Mouse (Mus musculus) erythroblast, adult 5-6 weeks (primary cell): Measurements from ENCODE around the gene Capns1. TPM values are rescaled to one million over a fixed set of nuclear protein-coding genes. Genes with fewer than 3 reads are reported as not detected.
"Not testable (repeated sequence)": the region's sequence is repeated elsewhere in the genome, so short reads cannot be mapped to it uniquely, and the experiment has no call there.

Experiments
- ATAC-seq: replicated peaks from 2 replicates; pipeline ENCODE4 v1.8.0; 2016; ENCODE audit warnings: moderate number of reproducible peaks, mild to moderate bottlenecking, moderate TSS enrichment, inconsistent platforms; ENCODE audit not compliant: poor library complexity, low FRiP score, severe bottlenecking
- total RNA-seq, 2 experiments: library from RNA; stranded (forward) in 1 of 2; stranded (reverse) in 1 of 2; fragments of 150-400 nt in 1 of 2; fragments of 200-764, 138-1000 nt in 1 of 2; gene quantifications; 2 replicates each; pipeline versions ENCODE4 v1.2.3 to v1.2.4; 2015 to 2017; ENCODE audit warnings: low replicate concordance in 2 of 2

Gene Capns1
- total RNA-seq, 2 experiments from 2014 or later = 91.3 to 178 TPM

DNA sequence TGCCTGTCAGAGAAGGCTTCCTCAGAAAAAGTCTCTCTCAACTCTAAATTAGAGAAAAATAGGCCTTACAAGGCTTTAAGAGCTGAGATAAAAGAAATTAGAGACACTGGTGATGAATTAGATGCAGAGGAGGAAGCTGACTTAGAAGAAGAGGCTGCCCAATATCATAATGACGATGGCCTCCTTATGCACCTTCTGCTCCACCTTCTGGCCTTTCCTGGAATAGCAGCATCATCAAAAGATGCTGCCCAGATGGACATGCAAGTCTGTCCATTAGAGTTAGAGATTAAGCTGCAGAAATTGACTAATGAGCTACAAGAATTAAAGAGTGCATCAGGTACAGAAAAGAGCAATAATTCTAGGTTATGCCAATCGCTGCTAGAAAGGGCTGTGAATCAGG is 6.8 kb upstream of the Capns1 start:
- peak; percentile 90 for ATAC-seq

DNA sequence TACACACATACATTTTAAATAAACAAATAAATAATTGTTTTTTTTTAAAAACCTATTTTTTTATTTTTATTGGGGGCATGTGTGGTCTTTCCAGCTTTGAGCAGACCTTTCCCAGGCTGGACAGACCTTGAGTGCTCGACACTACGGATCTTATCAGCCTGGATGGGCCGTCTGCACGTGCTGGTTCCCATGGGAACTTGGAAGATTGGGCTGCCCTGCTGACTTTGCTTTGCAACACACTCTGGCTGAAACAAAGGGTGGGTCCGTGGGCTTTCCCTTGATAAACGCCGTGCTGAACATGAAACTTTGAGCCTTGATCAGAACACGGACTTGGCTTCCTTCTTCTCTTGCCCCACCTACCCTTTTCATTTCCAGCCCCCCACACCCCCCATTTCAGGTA is 5.8 kb upstream of the Capns1 start:
- ATAC-seq = no peak

GRCm38 (mm10) chr7:30202895-30203690 is 4.5 kb upstream of the Capns1 start:
- no peak for ATAC-seq

DNA sequence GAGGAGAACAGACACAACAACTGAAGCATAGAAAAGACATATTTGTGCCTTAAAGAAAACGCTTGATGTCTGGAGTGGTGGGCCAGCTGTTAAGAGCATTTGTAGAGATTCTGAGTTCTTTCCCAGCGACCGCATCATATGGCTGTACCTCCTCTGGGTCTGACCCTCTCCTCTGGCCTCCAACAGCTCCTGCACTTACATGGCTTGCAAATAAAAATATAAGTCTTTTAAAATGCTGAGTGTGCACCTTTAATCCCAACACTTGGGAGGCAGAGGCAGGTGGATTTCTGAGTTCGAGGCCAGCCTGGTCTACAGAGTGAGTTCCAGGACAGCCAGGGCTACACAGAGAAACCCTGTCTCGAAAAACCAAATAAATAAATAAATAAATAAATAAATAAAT is 2.0 kb upstream of the Capns1 start:
- ATAC-seq = not testable (repeated sequence)

- no peak for ATAC-seq
Observed at GRCm38 (mm10) chr7:30200200-30200599, 1.6 kb upstream of the Capns1 start.

DNA sequence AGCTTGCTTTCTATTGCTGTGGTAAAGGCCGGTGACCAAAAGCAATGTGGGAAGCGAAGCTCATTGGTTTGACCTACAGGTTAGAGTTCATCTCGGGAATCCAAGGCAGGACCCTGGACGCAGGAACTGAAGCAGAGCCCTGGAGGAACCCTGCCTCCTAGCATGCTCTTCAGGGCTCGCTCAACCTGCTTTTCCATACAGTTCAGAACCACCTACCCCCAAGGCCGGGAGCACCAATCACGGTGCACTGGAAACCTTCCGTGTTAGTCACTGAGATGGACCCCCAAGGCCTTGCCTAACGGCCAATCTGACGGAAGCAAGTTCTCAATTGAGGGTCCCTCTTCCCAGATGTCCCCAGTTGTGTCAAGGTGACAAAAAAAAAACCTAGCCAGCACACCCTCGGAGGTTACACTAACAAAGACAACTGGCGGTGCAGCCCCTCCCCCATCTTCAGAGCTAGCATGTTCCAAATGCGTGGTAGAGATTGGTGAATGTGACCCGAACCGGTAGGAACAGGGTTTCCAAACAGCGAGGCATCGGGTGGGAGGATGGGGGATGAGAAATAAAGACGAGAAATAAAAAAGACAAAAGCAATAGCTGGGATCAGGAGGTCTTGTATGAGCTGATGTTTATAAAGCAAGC is 1.0 kb upstream of the Capns1 start:
- ATAC-seq = no peak

GRCm38 (mm10) chr7:30197592-30198129 is 950 bp downstream of the Capns1 start:
- ATAC-seq = no peak

DNA sequence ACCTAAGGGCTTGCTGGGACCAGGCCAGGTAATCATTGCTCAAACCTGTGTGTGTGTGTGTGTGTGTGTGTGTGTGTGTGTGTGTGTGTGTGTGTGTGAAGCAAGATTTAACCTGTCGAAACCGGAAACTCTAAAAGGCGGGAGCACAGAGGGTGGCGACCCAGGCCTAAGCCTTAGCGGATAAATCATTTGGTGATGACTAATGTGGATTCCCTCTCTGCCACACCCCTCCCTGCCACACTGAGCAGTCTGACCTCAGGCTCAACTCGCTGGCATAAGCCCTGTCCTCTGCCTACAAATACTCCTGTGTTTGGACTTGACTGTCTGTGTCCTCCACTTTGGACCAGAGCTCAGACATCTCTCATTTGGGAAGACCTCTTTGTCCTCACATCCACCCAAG is 2.4 kb downstream of the Capns1 start:
- ATAC-seq = no peak

- ATAC-seq = no peak
Observed at GRCm38 (mm10) chr7:30195461-30195860, 3.1 kb downstream of the Capns1 start.

- peak; percentile 89 for ATAC-seq
Observed at GRCm38 (mm10) chr7:30194884-30195283, 3.7 kb downstream of the Capns1 start.

DNA sequence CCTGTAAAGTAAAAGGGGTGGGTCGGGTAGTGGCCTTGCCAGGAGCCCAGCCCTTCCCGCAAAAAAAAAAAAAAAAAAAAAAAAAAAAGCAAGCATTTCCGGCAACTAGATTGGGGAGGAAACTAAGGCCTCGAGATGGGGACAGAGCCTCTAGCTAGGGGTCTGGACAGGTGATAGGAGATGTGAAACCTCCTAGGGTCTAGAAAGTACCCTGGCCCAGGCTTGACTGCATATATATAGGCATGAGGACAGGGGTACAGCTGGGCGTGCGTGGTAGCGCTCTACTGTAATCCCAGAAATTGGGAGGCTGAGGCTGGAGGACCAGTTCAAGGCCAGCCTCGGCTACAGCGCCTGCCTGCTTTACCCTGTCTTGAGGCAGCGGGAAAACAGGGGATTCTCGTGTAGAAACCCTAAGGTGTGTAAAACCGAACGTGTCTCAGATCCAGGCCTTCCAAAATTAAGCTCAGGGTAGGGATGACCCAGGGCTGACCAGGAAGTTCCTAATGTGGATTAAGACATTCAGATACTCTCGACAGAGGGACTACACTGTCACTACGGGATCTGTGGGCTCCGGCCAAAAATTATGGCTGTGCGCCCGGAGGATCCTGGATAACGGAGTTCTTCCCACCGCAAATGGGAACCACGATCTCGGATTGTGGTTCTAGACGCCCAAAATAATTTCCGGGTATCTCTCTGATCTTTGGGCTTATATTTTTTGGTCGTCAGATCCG is 4.3 kb downstream of the Capns1 start:
- peak; percentile 16 for ATAC-seq

DNA sequence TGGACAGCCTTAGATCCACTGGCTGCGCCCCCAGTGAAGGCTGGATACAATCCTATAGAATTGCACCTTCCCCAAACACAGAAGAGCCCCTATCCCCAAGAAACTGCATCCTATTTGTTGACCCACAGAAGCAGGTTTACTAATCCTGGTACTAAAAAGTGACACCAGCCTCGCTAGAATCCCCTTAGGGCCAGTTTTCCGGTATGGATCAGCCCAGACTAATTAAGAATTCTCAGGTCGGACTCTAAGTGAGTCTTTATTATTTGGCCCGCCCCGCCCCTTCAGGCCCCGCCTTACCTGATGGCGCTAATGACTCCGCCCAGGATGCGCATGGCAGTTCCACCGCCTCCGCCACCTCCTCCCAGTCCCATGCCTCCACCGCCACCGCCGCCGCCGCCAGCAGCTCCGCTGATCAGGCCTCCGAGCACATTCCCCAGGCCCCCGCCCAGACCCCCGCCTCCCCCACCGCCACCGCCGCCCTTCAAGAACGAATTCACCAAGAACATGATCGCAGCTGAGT is 5.0 kb downstream of the Capns1 start:
- ATAC-seq = peak; percentile 85

DNA sequence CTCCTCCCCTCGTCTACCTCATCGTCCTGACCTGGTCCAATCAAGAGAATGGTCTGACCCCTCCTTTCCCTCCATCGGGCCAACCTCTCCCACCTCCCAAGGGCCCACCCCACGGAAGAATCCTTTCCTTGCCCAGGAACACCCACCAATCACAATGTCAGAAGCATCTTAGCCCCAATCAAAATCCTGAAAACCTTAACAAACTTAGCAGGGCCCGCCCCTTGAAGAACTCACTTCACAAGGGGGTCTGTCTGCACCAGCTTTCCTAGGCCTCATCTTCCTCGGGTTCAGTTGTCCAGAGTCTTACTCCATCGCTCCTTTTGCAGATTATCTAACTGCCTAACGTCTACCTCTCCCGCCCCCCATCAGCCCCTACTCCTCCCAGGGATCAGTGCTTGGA is 5.6 kb downstream of the Capns1 start:
- ATAC-seq = no peak

- no peak for ATAC-seq
Observed at GRCm38 (mm10) chr7:30192088-30192487, 6.5 kb downstream of the Capns1 start.

- no peak for ATAC-seq
Observed at GRCm38 (mm10) chr7:30189116-30189491, 9.5 kb downstream of the Capns1 start.

DNA sequence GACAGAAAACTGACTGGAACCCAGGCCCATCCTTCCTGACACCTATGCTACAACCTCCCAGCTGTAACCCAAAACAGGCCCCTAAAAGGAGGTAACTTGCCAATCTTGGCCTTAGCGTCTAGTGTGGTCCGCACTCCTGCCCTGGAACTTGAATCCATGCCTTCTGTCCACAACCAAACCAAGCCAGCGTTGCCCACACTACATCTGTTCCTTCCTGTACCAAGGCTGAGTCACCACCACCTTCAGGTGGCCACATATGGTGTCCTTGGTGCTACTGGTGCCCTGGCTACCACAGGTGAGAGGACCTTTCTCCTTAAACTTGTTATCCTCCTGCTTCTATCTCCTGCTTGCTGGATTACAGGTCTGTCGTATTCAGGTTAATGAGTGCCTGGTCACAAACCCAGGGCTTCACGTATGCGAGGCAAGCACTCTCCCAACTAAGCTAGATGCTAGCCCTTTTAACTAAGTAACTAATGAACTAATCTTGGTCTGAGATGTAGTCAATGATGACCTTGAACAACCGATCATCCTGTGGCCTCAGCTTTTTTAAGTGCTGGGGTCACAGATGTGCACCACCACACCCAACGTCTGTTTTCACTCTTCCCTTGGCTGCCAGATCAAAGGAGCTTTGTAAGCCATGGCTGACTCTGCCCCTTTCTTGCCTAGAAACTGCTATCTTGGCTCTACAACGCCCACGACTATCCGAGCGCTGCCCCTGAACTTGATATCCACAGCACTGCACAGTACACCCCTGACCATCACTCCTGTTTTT is 10.1 kb downstream of the Capns1 start:
- no peak for ATAC-seq

GRCm38 (mm10) chr7:30184641-30185348 is 13.8 kb downstream of the Capns1 start:
- ATAC-seq = no peak

GRCm38 (mm10) chr7:30183879-30184289 is 14.7 kb downstream of the Capns1 start, which contains the start of gene Cox7a1:
TSS of gene Cox7a1 (plus strand) at chr7:30184144.
- peak; percentile 89 for ATAC-seq

- ATAC-seq = not testable (repeated sequence)
Observed at GRCm38 (mm10) chr7:30183189-30183588, 15.4 kb downstream of the Capns1 start.
